Mouse (Mus musculus): ENCODE measurements at regions not wholly inside any gene's neighbourhood (a gene's known extent, or its start where the extent isn't known, plus 50 kb on each side); places are given as distances from the start of the nearest gene placed in this dataset.
"Not testable (repeated sequence)": the region's sequence is repeated elsewhere in the genome, so short reads cannot be mapped to it uniquely, and the experiment has no call there.

DNA sequence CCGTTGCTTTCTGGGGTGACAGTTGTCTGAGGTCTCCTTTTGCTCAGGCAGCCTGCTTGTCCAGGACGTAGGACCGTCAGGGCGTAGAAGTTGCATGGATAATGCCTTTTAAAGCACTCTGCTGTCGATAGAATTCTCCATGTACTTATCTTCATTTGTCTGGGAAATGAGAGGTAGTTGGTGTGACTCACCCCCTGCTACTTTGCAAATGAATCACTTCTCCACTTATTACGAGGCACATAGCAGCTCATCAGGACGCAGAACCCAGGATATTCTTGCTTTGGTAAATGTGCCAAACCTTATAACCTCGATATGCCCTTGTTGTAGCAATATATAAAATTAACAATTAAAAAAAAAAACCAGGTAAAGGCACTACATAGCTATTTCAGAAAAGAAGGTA is 159.7 kb upstream of the Smlr1 start:
- DNase-seq, result no peak

DNA sequence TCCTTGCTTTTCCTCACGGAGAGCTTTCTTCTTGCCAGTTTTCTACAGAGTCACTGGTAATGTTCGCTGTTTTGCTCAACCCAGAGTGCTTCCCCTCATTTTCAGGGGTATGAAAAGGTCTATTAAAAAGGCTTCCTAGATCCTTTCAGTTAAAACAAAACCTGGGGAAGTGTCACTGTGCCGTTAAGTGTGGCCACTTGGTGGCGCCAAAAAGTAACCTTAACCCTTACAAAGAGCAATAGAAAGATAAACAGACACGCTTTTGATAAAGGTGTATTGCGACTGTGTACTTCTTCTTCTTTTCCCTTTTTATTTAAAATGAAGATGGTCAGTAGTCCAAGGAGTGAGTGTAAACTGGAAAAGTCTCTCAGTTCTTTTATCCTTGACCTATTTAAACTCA is 145.2 kb upstream of the Smlr1 start:
- DNase-seq, result peak; percentile 51 to 65

DNA sequence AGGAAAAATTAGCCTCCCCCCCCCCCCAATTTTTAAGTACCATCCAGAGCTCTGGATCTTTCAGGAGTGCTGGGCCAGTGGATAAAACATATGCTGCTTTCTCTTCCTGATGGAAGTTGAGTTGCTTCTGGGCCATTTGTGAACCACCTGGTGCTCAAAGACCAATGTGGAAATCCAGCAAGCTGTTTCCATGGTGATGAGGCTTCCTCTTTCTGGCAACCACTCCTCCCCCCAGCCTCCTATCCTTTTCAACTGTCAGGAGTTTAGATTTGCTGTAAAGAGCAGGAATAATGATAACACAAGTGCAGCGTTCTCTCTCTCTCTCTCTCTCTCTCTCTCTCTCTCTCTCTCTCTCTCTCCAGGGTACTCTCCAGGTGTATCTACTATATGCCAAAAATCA is 141.8 kb upstream of the Smlr1 start:
- peak; percentile 23 to 46 for DNase-seq

DNA sequence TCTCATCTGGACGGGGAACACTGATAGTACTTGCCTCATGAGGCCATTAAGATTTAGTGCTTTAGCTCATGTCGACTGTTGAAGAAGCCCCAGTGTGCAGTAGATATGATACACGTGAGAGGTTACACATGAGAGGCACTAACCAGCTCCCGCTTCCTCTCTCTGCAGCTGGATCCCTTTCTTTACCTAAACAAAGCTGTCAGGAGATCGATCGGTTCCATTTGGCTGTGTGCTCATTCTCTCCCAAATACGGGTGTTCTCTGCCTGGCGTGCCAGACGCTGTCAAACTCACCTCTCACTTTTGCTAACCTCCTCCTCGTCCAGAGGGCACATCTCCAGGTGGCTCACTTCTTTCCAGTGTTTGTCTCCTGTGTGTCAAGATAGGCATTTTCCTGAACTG is 139.3 kb upstream of the Smlr1 start:
- no peak for DNase-seq

DNA sequence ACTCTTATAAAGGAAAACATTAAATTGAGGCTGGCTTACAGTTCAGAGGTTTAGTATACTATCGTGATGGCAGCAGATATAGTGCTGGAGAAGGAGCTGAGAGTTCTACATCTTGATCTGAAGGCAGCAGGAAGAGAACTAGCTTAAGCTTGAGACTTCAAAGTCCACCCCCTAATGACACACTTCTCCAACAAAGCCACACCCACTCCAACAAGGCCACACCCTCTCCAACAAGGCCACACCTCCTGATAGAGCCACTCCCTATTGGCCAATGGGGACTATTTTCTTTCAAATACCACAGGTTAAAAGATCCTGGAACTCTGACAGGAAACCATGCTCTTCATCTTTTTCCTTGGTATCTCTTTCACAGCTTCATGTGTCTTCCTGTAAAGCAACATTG is 134.0 kb upstream of the Smlr1 start:
- no peak for DNase-seq

DNA sequence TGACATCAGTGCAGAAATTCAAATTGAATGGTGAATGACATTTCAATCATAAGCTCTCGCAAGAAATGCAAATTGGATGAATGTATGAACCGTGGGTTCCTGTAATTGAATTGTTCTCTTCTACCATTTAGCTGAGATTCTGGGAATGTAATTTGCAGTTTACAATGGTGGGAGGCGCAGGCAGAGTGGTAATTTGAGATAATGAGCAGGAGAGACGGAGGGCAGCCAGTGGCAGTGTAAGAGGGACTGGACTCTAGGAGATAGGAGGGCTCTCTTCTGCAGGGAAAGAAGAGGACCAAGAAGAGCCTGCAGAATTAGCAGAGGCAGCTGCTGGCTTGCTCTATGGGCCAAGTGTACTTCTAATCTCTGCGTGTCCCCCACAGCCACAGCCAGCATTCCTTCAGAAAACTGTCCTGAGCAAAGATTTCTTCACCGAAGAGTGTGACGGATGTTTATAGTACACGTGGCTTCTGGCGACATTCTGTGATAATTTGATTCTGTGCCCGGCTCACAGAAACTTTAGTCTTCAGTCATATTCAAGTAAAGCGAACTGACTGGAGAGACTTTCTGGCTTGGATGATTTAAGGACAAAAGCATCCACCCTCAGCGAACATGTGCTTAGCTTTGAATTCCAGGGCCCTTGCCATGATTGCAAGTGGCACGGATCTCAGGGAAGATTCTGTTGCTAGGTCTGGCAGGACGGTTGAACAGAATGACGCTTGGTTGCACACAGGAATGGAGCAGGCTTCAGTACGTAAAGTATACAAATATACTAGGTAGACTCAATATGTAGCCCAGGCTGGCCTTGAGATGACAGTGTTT is 116.9 kb upstream of the Smlr1 start:
- no peak for DNase-seq

DNA sequence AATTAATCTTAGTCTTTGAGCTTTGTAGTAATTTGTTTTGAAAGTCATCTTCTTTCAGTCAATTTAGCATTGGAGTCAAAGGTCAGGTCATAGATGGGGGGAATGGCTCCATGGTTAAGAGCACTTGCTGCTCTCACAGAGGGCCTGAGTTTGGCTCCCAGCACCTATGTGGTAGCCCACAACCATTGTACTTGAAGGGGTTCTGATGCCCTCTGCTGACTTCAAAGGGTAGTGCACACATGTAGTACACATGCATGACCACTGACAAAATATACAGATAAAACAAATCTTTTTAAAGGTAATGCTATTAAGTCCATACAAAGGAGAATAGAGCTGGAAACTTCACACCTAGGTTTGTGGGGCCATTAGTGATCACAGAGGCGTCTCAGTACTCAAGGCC is 111.7 kb upstream of the Smlr1 start:
- DNase-seq, result no peak

DNA sequence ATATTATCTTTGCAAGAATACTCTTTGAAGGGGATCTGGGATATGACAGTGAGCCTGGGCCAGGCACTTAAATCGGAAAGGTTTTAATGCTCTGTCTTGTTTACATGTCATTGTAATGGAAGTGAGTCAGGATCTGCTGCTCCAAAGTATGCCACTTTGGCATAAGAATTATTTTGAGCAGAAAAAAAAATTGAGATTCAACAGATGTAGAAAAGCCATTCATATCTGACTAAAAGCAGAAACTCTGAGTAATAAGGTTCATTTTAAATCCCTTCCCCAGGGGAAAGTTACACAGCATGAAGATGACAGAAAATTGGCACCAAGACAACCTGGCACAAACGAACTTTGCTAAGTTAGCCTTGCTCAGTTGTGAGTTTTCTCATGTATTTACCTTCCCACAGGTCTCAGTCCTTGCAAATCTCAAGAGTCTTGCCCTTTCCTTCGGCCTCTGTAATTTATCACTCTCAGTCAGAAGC is 107.5 kb upstream of the Smlr1 start:
- no peak for DNase-seq

DNA sequence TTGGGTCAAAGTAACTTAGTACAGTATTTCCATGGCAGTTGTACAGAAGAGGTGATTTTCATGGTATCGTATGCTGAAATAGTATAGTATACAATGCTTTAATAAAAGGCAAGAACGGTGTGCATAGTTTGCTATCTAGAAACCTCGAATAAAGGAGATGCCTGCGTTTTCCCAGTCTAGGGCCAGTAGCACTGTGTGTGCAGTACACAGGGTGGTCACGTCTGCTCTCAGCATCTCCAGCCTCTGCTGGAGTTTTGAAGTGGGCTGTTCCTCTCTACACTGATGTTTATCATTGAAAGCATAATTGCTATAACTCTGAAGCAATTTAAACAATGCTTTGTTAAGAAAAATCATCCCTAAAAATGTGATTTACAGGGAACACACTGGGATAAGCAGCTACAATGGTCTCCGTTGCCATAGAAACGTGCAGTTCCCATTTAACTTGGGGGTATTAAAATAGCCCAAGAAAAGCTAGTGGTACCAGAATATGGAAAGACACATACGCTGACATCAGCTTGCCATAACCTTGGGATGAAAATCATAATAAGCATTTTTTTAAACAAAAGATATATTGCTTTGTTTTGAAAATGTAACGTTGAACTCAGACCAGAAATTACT is 106.1 kb upstream of the Smlr1 start:
- no peak for DNase-seq

DNA sequence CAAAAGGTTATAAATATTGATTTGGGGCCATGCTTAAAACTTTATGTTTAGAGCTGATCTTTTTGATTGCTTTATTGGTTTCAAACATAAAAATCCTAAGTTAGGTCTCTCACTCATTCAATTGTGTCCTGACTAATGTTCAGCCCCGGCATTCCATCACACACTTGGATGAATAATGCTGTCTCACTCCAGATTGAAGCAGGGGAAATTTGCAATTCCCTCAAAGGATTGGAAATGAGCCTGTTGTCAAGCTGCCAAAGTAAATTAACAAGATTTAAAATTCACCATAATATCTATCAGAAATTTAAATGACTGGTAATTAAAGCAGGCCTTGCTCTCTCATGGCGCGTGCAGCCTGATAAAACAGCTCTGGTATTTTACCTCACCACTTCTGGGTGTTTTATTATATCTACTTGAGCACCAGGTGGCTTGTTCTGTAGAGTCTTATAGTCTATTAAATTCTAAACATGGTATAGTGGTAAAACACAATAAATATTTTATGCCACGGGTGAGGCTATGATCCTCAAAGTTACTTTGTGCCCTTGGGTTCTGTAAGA is 97.1 kb upstream of the Smlr1 start:
- no peak for DNase-seq

DNA sequence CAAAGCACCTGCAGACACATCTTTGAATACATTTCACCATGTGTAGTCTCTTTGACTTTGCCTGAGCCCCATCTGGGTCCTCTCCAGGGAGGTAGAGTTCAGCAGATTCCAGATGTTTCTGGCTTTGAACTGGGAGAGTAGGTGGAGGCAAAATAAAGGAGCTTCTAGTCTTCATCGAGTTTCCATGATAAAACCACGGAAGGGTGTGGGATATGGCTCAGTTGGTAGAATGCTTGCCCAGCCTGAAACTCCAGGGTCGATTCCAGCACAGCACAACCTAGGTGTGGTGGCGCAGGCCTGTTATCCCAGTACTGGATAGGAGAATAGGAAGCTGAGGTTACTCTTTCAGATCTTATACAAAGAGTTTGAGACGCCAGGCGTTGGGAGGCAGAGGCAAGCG is 96.2 kb upstream of the Smlr1 start:
- no peak for DNase-seq

DNA sequence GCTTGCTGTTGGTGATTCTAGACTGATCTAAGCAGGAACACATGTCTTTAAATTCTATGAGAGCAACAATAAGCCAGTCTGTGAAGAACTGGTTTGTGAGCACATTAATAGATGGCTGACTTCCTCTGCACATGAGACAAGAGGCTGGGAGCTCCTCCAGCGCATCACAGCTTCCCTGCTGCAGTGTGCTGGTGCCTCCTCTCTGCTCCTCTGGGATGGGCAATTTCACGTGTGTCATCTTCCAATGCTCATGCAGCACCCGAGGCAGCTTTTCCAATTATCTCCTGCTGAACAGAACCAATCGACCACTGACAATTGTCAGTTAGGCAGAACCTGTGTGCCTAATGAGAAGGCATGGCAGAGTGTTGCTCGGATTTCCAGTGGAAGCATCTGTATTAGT is 86.5 kb upstream of the Smlr1 start:
- DNase-seq, result no peak

DNA sequence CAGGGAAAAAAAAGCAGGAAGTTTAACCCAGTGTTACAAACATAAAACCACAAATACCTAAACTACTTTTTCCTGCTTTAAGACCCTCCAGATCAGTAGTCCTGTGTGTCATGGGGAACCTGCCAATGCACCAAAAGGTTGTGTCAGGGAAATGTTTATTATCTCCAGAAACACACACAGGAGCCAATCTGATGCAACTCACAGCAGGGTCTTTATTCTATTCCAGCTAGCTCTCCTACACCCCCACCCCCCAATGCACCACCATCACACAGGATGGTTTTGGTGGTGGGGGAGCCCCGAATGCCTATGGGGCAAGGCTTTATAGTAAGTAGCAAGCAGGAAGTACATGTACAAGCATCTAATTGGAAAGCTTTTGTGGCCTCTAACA is 85.7 kb upstream of the Smlr1 start:
- DNase-seq, result not testable (repeated sequence)

DNA sequence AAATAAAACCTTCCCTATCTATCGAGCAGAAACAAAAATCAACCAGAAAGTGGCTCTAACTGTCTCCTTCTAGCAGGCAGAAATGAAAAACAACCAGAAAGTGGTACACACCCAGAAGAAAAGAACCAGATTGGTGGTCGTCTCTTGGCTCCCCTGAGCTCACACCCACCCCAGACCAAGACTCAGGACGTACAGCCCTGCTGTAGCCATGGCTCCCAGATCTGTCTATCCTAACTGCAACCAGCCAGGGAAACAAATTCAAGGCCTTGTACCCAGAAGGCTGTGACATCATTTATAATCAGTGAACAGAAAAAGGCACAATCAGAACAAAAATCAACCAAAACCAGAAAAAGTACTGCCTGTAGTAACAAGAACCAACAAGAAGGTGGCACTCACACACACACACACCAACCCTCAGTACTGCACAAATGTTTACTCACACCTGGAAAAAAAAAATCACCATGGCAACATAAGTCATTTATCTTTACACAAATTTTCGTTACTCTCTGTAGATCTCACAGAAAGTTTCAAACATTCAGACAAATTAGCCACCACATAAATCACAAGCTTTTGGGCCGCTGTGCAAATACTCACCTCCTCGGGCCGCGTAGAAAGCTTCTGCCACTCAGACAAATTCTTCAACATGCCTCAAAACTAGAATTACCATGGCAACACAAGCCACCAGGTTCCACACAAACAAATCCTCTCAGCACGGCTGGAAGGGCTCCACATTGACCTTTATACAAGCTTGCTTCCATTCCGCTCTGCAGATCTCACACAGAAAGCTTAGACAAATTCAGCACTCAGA is 85.1 kb upstream of the Smlr1 start:
- DNase-seq, result no peak

DNA sequence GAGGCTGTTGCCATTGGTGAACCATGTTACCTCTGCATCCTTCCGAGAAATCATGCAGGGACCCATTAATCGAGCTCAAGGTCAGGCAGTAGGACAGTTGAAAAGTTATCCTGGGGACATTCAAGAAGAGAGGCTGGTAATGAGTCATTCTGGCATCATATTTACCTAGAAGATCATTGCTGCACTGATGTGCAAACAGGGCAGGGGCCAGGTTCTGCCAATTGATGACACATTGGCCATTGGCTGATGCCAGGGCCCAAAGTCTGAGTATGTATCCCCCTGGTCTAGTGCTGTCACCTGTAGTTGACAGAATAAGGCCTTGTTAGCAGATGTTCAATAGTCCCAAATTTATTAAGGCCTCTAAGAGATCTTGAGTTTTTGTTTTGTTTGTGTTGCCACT is 83.6 kb upstream of the Smlr1 start:
- DNase-seq, result no peak

DNA sequence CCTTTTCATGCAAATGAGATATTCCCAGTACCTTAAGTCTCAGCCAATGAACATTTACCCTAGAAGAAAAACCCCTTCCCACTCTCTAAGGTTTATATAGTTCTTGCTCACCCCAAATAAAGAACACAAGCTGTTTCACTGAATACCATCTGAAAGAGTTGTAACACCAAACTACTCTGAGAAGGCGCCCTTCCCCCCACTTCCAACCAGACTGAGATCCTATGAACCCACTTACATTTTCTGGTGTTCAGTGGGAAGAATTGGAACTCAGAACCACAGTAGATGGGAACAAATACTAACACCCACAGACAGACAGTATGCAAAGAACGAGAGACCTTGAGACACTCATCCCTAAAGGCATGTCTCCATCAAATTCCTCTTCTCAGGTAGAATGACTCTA is 65.4 kb upstream of the Smlr1 start:
- no peak for DNase-seq

DNA sequence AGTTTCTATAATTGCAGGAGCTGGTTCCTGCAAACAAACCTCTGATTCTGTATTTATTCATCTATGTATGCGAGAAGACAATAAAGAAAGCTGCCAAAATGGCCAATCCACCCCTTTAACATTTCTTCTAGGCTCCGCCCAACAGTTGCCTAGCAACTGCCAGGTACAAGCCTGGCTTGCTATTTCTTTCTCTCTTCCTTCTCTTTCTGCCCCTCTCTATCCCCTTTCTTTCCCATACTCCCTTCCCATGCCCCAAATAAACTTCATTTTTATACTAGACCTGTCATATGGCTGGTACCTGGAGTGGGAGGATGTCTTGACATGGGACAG is 53.2 kb upstream of the Smlr1 start:
- DNase-seq, result no peak

DNA sequence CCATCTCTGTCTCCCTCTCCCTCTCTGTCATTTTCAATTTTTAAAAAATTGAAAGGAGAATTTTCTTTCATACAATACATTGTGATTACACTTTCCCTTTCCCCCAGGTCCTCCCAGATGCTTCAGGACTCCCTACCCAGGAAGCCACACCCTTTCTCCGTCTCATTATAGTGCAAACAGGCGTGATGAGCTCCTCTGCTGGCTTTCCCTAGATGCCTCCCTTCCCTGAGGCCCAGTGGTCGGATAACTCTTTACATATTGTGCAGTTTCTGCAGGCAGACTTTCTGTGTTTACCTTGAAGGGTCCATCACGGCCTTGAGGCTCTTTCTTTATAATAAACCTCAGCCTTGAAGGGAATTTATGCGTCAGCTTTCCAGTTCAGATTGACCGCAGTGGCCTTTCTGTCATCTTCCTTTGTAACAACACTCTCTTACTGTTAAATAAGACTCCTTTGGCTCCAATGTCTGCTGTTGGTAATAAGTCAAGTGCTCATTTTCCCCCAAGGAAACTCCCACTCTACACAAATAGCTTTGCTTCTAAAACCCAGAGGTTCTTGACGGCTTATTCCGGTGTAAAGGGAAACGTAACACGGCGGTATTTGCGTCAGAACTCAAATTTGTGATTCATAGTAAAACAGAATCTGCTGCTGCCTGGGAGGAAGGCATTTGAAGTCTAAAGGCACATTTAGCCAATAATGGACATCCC is 52.7 kb upstream of the Smlr1 start:
- DNase-seq, result no peak

Measured in layer of hippocampus, postnatal 36 days (tissue).